Mouse (Mus musculus) intestine, embryonic 14.5 days (tissue): ENCODE measurements at regions not wholly inside any gene's neighbourhood (a gene's known extent, or its start where the extent isn't known, plus 50 kb on each side); places are given as distances from the start of the nearest gene placed in this dataset.
A peak's percentile ranks its signal among the peaks of the same experiment; 100 is the strongest.

Source experiments
- ATAC-seq: fragments of 200-750 bp; cut with Nextera tagmentation; replicated peaks from 2 replicates; pipeline ENCODE4 v1.8.0; 2017; ENCODE audit warnings: low read depth, moderate number of reproducible peaks, moderate TSS enrichment, moderate library complexity; ENCODE audit not compliant: low FRiP score, low TSS enrichment
- DNase-seq: peaks from one replicate; pipeline ENCODE4 v3.0.0-alpha.2; 2018; ENCODE audit warnings: low spot score
- H3K27ac ChIP-seq: fragments of 300-500 bp; sonication (generic); 2 replicates; pipeline ENCODE4 v1.5.1; 2014; ENCODE audit warnings: low read depth, mild to moderate bottlenecking, control low read depth
- H3K27me3 ChIP-seq: fragments of 300-500 bp; sonication (generic); replicated peaks from 2 replicates; pipeline ENCODE4 v1.6.1; 2014; ENCODE audit warnings: low read length, control low read depth; ENCODE audit not compliant: control insufficient read depth, insufficient read depth
- H3K36me3 ChIP-seq: fragments of 300-500 bp; sonication (generic); 2 replicates; pipeline ENCODE4 v1.6.1; 2014; ENCODE audit warnings: low read length, control low read depth; ENCODE audit not compliant: control insufficient read depth, insufficient read depth
- H3K4me1 ChIP-seq: fragments of 300-500 bp; sonication (generic); replicated peaks from 2 replicates; pipeline ENCODE4 v1.6.1; 2014; ENCODE audit warnings: low read length, control low read depth, mixed read lengths; ENCODE audit not compliant: control insufficient read depth, insufficient read depth
- H3K4me2 ChIP-seq: fragments of 300-500 bp; sonication (generic); 2 replicates; pipeline ENCODE4 v1.6.1; 2014; ENCODE audit warnings: low read length
- H3K4me3 ChIP-seq: fragments of 300-500 bp; sonication (generic); 2 replicates; pipeline ENCODE4 v1.5.1; 2014; ENCODE audit warnings: low read depth, low read length, control low read depth, mixed read lengths
- H3K9ac ChIP-seq: fragments of 300-500 bp; sonication (generic); 2 replicates; pipeline ENCODE4 v1.6.1; 2014; ENCODE audit warnings: mild to moderate bottlenecking, low read length
- H3K9me3 ChIP-seq: fragments of 300-500 bp; sonication (generic); 2 replicates; pipeline ENCODE4 v1.6.1; 2016; ENCODE audit warnings: low read length, control low read depth; ENCODE audit not compliant: control insufficient read depth
- WGBS: fragments of 180-500 bp; shearing (Covaris S2); extraction: QIAGEN DNeasy Blood & Tissue Kit; methylation state at CpG from one replicate; pipeline ENCODE4 v1.1.7; 2014; 5-methylcytosine and 5-hydroxymethylcytosine counted together

GRCm38 (mm10) chr3:3000199-3000598, 2750.4 kb upstream of the Gm8797 start:
- Histone ChIP-seq H3K9ac (no peak overlapping the region), H3K27ac (no peak overlapping the region), H3K4me3 (no peak overlapping the region), H3K4me1 (no peaks in the 10 kb centered on the region), H3K9me3 (peaks cover 12% of the 10 kb centered on the region; the same call in 1 of the 2 replicates), H3K36me3 (no peaks in the 10 kb centered on the region), H3K27me3 (no peaks in the 10 kb centered on the region), H3K4me2 (no peak overlapping the region)
- DNase-seq: peak; percentile 15
- no peak for ATAC-seq

- no peak overlapping the region for H3K4me3 ChIP-seq
- DNase-seq: peak; percentile 9
- H3K4me2 ChIP-seq: no peak overlapping the region
- no peak overlapping the region for H3K9ac ChIP-seq
- ATAC-seq: peak; percentile 64; the same call in 1 of the 2 replicates
- H3K36me3 ChIP-seq: no peaks in the 10 kb centered on the region
- no peaks in the 10 kb centered on the region for H3K27me3 ChIP-seq
- H3K4me1 ChIP-seq: no peaks in the 10 kb centered on the region
- peaks cover 13% of the 10 kb centered on the region; the same call in 1 of the 2 replicates for H3K9me3 ChIP-seq
- H3K27ac ChIP-seq: no peak overlapping the region
- WGBS: 71% methylated on average over 4 of the region's 4 CpGs
Measured at GRCm38 (mm10) chr3:3001224-3001623, 2749.4 kb upstream of the Gm8797 start.

- H3K4me3 ChIP-seq: no peak overlapping the region
- H3K9me3 ChIP-seq: peaks cover 16% of the 10 kb centered on the region; the same call in 1 of the 2 replicates
- H3K9ac ChIP-seq: no peak overlapping the region
- ATAC-seq (peak; percentile 75; the same call in 1 of the 2 replicates), DNase-seq (peak; percentile 35)
- no peaks in the 10 kb centered on the region for H3K36me3 ChIP-seq
- H3K4me2 ChIP-seq: no peak overlapping the region
- H3K27ac ChIP-seq: no peak overlapping the region
- H3K27me3 ChIP-seq: no peaks in the 10 kb centered on the region
- no peaks in the 10 kb centered on the region for H3K4me1 ChIP-seq
Measured at GRCm38 (mm10) chr3:3001639-3002038, 2749.0 kb upstream of the Gm8797 start.

- ATAC-seq (no peak), DNase-seq (peak; percentile 24)
- Histone ChIP-seq H3K27me3 (no peaks in the 10 kb centered on the region), H3K9me3 (peaks cover 31% of the 10 kb centered on the region; the same call in 1 of the 2 replicates), H3K36me3 (no peaks in the 10 kb centered on the region), H3K4me3 (no peak overlapping the region), H3K4me2 (no peak overlapping the region), H3K4me1 (no peaks in the 10 kb centered on the region), H3K27ac (no peak overlapping the region), H3K9ac (no peak overlapping the region)
- 89% methylated on average over 1 of the region's 1 CpGs for WGBS
Measured at GRCm38 (mm10) chr3:3003425-3003824, 2747.2 kb upstream of the Gm8797 start.

GRCm38 (mm10) chr3:3011111-3011510, 2739.5 kb upstream of the Gm8797 start:
- ATAC-seq (no peak), DNase-seq (peak; percentile 38)
- Histone ChIP-seq H3K27me3 (no peaks in the 10 kb centered on the region), H3K27ac (no peak overlapping the region), H3K36me3 (no peaks in the 10 kb centered on the region), H3K4me3 (no peak overlapping the region), H3K9ac (no peak overlapping the region), H3K4me2 (no peak overlapping the region), H3K9me3 (peaks cover 48% of the 10 kb centered on the region), H3K4me1 (no peaks in the 10 kb centered on the region)
- 68% methylated on average over 1 of the region's 1 CpGs for WGBS

GRCm38 (mm10) chr3:3012951-3013350, 2737.7 kb upstream of the Gm8797 start:
- Histone ChIP-seq H3K9me3 (peaks cover 37% of the 10 kb centered on the region), H3K9ac (no peak overlapping the region), H3K27ac (no peak overlapping the region), H3K4me2 (no peak overlapping the region), H3K4me1 (no peaks in the 10 kb centered on the region), H3K27me3 (no peaks in the 10 kb centered on the region), H3K36me3 (no peaks in the 10 kb centered on the region), H3K4me3 (no peak overlapping the region)
- DNase-seq: peak; percentile 6
- WGBS: 79% methylated on average over 5 of the region's 5 CpGs
- ATAC-seq: no peak

- no peak for ATAC-seq
- peak; percentile 38 for DNase-seq
- no peak overlapping the region for H3K4me2 ChIP-seq
Measured at GRCm38 (mm10) chr3:3014978-3015377, 2735.6 kb upstream of the Gm8797 start.

GRCm38 (mm10) chr3:3016572-3016971, 2734.0 kb upstream of the Gm8797 start:
- Histone ChIP-seq H3K9me3 (peaks cover 30% of the 10 kb centered on the region), H3K4me3 (no peak overlapping the region), H3K4me2 (no peak overlapping the region), H3K27ac (no peak overlapping the region), H3K4me1 (no peaks in the 10 kb centered on the region), H3K9ac (no peak overlapping the region), H3K36me3 (no peaks in the 10 kb centered on the region), H3K27me3 (no peaks in the 10 kb centered on the region)
- DNase-seq (peak; percentile 24), ATAC-seq (no peak)
- 96% methylated on average over 1 of the region's 1 CpGs for WGBS

More at GRCm38 (mm10) chr3:3014978-3015377, 2735.6 kb upstream of the Gm8797 start:
- no peaks in the 10 kb centered on the region for H3K27me3 ChIP-seq
- H3K9ac ChIP-seq: no peak overlapping the region
- no peaks in the 10 kb centered on the region for H3K36me3 ChIP-seq
- peaks cover 34% of the 10 kb centered on the region for H3K9me3 ChIP-seq
- H3K27ac ChIP-seq: no peak overlapping the region
- H3K4me1 ChIP-seq: no peaks in the 10 kb centered on the region
- no peak overlapping the region for H3K4me3 ChIP-seq

- Histone ChIP-seq H3K9ac (no peak overlapping the region), H3K27me3 (no peaks in the 10 kb centered on the region), H3K9me3 (peaks cover 34% of the 10 kb centered on the region), H3K4me3 (no peak overlapping the region), H3K4me1 (no peaks in the 10 kb centered on the region), H3K27ac (no peak overlapping the region), H3K36me3 (no peaks in the 10 kb centered on the region), H3K4me2 (no peak overlapping the region)
- WGBS: 78% methylated on average over 2 of the region's 2 CpGs
- no peak for ATAC-seq
- no peak for DNase-seq
Measured at GRCm38 (mm10) chr3:3032793-3033192, 2717.8 kb upstream of the Gm8797 start.
